Mouse (Mus musculus): ENCODE data around the gene Mtcl1. TPM values are rescaled to one million over a fixed set of nuclear protein-coding genes. Genes with fewer than 3 reads are reported as not detected.

Gene Mtcl1
- polyA plus RNA-seq, 1 experiment from 2014 or later, result 14.3 TPM

DNA sequence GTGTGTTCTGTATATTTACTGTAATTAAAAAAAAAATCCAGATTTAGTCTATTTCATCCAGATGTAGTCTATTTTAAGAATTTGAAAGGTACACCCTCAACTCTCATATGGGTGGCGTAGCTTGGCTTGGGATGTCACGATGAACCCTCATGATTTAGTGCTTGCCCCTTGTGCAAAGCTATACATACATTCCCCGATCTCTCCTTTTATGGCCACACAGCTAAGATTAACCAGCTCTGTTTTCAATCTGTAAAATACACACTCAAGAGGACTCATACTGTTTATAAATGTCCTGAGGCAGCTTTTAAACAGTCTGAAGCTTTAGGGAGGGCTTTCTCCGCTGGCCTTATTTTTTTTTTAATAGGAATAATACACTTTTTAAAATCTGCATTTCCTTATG, 49.8 kb downstream of the Mtcl1 start:
- no peak overlapping the region for H3K9ac ChIP-seq
- no peak overlapping the region for H3K27ac ChIP-seq (ENCODE audit: low read depth)
- 0 out of 2 replicates have a peak, but pooled peaks cover 5% of the 10 kb centered on the region for H3K36me3 ChIP-seq (ENCODE audit: insufficient read depth)
- DNase-seq, result no peak
- no peaks in the 10 kb centered on the region; the same call in 1 of the 2 replicates for H3K9me3 ChIP-seq (ENCODE audit: low read depth, low read length)
- H3K27me3 ChIP-seq (ENCODE audit: insufficient read depth, low read length), result no peaks in the 10 kb centered on the region
- ATAC-seq (ENCODE audit: insufficient read depth), result no peak
- WGBS, result 65% methylated on average over 4 of the region's 4 CpGs
- H3K4me1 ChIP-seq (ENCODE audit: insufficient read depth), result peaks cover 11% of the 10 kb centered on the region
- no peak for TF ChIP-seq CTCF (IDR thresholded peaks at IDR 0.05; ENCODE audit: low read depth)
- H3K4me3 ChIP-seq (ENCODE audit: low read depth, low read length), result no peak overlapping the region
- no peak overlapping the region for H3K4me2 ChIP-seq

DNA sequence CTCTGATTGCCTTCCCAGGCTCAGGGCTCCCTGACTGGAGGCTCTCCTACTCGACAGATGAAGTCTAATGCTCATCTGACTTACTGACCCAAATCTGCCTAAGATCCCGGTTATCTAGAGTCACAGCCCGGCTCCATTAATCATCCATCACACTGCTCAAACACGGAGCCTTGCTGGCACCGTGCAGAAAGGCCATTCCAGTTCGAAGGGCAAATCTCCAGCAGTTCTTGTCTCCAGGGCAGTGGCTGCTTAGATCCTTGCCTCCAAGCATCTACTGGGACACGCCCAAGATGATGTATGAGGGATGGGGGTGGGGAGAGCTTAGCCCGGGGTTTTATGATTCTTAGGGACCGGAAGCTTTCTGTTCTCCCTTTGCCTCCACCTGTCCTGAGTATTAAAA, 55.0 kb downstream of the Mtcl1 start:
- no peaks in the 10 kb centered on the region; the same call in 1 of the 2 replicates for H3K9me3 ChIP-seq (ENCODE audit: low read depth, low read length)
- H3K36me3 ChIP-seq (ENCODE audit: insufficient read depth), result 0 out of 2 replicates have a peak, but pooled peaks cover 5% of the 10 kb centered on the region
- no peak overlapping the region for H3K27ac ChIP-seq (ENCODE audit: low read depth)
- DNase-seq, result no peak
- no peak overlapping the region for H3K9ac ChIP-seq
- no peak; the same call in 1 of the 2 replicates for ATAC-seq (ENCODE audit: insufficient read depth)
- no peak for TF ChIP-seq CTCF (IDR thresholded peaks at IDR 0.05; ENCODE audit: low read depth)
- H3K4me1 ChIP-seq (ENCODE audit: insufficient read depth), result no peaks in the 10 kb centered on the region
- 10% methylated on average over 9 of the region's 9 CpGs for WGBS
- no peak overlapping the region for H3K4me3 ChIP-seq (ENCODE audit: low read depth, low read length)
- H3K4me2 ChIP-seq, result no peak overlapping the region
- no peaks in the 10 kb centered on the region for H3K27me3 ChIP-seq (ENCODE audit: insufficient read depth, low read length)

DNA sequence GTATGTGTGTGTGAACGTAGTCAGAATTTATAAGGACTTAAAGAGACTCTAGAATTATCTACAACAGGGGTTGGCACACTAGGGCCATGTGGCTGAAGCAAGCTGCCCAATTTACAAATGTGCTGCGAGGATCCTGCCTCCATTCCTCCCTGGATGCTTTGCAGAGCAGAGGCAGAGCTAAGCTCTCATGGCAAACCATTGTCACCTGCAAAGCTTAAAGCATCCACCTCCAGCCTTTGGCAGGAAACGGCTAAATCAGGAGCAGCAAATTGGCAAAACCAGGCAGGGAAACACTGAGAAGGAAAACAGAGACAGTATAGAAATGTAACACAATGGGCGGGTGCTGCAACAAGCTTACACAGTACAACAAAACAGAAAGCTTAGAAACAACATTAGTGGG, 61.2 kb downstream of the Mtcl1 start:
- Histone ChIP-seq H3K36me3 (ENCODE audit: insufficient read depth) (peaks cover 6% of the 10 kb centered on the region; the same call in 1 of the 2 replicates), H3K4me2 (no peak overlapping the region), H3K27me3 (ENCODE audit: insufficient read depth, low read length) (no peaks in the 10 kb centered on the region), H3K27ac (ENCODE audit: low read depth) (no peak overlapping the region), H3K4me1 (ENCODE audit: insufficient read depth) (no peaks in the 10 kb centered on the region), H3K9me3 (ENCODE audit: low read depth, low read length) (no peaks in the 10 kb centered on the region), H3K9ac (no peak overlapping the region), H3K4me3 (ENCODE audit: low read depth, low read length) (no peak overlapping the region)
- 78% methylated on average over 4 of the region's 4 CpGs for WGBS
- TF ChIP-seq CTCF (IDR thresholded peaks at IDR 0.05; ENCODE audit: low read depth), result no peak
- ATAC-seq (ENCODE audit: insufficient read depth) (no peak), DNase-seq (no peak)

DNA sequence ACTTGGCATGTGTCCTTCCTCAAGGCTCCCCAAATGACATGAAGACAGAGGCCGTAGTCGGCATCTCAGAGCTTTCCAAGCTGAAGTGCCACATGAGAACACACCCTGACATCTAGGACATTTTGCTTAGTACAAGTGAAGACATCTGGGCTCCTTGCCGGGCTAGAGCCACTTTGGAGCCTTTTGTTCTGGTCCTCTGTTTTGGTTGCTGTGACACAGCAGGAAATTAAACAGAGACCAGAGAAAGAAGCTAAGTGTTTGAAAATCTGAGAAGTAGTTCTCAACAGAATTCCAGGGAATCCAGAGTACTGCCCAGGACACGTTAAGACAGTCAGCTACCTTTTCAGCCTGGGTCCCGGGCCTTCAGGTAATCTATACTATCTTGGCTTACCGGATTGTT, 68.2 kb downstream of the Mtcl1 start:
- Histone ChIP-seq H3K36me3 (ENCODE audit: insufficient read depth) (peaks cover 11% of the 10 kb centered on the region; the same call in 1 of the 2 replicates), H3K27ac (ENCODE audit: low read depth) (peak overlapping the region; percentile 46; the same call in 1 of the 2 replicates), H3K4me2 (no peak overlapping the region), H3K4me3 (ENCODE audit: low read depth, low read length) (no peak overlapping the region), H3K9me3 (ENCODE audit: low read depth, low read length) (no peaks in the 10 kb centered on the region), H3K9ac (no peak overlapping the region), H3K27me3 (ENCODE audit: insufficient read depth, low read length) (no peaks in the 10 kb centered on the region), H3K4me1 (ENCODE audit: insufficient read depth) (no peaks in the 10 kb centered on the region)
- TF ChIP-seq CTCF (IDR thresholded peaks at IDR 0.05; ENCODE audit: low read depth), result no peak
- WGBS, result 63% methylated on average over 6 of the region's 6 CpGs
- no peak for ATAC-seq (ENCODE audit: insufficient read depth)
- no peak for DNase-seq

DNA sequence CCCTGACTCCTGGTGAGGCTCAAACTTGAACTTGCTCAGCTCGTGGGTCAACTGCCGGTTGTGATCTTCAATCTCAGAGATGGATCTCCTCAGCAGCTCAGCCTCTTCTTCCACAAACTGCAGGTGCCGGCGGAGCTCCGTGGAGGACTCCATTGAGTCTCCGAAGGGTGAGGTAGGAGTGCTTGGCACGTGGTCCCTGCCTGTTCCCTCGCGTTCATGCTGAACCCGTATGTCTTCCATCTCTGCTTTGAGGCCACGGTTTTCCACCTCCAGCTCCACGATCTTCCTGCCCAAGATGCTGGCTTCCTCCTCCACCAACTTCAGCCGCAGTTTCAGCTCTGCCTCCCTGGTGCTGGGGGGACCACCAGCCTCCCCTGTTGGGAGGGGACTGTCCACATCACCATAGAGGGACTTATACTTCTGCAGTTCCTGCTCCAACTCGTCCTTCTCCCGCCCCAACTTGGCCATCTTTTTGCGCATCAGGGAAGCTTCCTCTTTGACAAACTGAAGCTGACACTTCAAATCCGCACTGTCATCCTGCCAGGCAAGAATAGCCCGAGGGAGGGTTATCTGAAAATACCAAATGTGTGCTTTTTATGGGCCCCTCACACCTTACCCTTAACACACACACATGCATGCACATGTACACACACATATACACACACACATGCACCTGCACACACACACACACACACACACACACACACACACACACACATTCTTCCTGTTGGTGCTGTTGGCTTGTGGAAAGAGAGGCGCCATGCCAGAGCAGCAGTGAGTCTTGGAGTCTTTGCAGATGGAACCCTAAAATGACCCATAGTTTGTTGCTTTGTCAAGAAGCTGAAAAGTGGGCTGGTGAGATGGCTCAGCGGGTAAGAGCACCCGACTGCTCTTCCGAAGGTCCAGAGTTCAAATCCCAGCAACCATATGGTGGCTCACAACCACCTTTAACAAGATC, 69.4 kb downstream of the Mtcl1 start:
- H3K27ac ChIP-seq (ENCODE audit: low read depth), result no peak overlapping the region
- H3K27me3 ChIP-seq (ENCODE audit: insufficient read depth, low read length), result no peaks in the 10 kb centered on the region
- no peak overlapping the region for H3K4me3 ChIP-seq (ENCODE audit: low read depth, low read length)
- no peak for DNase-seq
- WGBS, result 92% methylated on average over 22 of the region's 22 CpGs
- no peak for TF ChIP-seq CTCF (IDR thresholded peaks at IDR 0.05; ENCODE audit: low read depth)
- peaks cover 11% of the 10 kb centered on the region; the same call in 1 of the 2 replicates for H3K36me3 ChIP-seq (ENCODE audit: insufficient read depth)
- no peak overlapping the region for H3K4me2 ChIP-seq
- no peaks in the 10 kb centered on the region for H3K9me3 ChIP-seq (ENCODE audit: low read depth, low read length)
- H3K4me1 ChIP-seq (ENCODE audit: insufficient read depth), result 0 out of 2 replicates have a peak, but pooled peaks cover 3% of the 10 kb centered on the region
- no peak overlapping the region for H3K9ac ChIP-seq
- no peak for ATAC-seq (ENCODE audit: insufficient read depth)

DNA sequence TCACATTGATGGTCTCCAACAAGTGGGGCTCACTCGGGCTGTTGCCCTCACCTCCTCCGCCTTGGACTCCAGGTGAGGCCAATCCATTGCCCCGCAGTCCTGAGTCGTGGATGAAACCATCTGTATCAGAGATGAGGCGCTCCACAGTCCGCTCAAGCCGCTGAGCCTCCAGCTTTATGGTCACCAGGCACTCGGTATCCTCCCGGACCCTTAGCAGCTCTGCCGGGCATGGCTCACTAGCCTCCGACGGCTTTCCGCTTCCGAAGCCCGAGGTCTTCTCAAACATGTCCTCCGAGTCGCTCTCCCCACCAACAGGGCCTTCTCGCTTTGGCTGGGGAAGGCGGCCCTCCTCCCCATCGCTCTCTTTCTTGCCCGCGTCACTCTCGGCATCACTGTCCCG, 70.2 kb downstream of the Mtcl1 start:
- no peak for TF ChIP-seq CTCF (IDR thresholded peaks at IDR 0.05; ENCODE audit: low read depth)
- Histone ChIP-seq H3K9me3 (ENCODE audit: low read depth, low read length) (no peaks in the 10 kb centered on the region), H3K4me2 (no peak overlapping the region), H3K4me1 (ENCODE audit: insufficient read depth) (peaks cover 8% of the 10 kb centered on the region; the same call in 1 of the 2 replicates), H3K27ac (ENCODE audit: low read depth) (no peak overlapping the region), H3K27me3 (ENCODE audit: insufficient read depth, low read length) (no peaks in the 10 kb centered on the region), H3K9ac (no peak overlapping the region), H3K36me3 (ENCODE audit: insufficient read depth) (peaks cover 9% of the 10 kb centered on the region; the same call in 1 of the 2 replicates), H3K4me3 (ENCODE audit: low read depth, low read length) (no peak overlapping the region)
- 95% methylated on average over 24 of the region's 24 CpGs for WGBS
- ATAC-seq (ENCODE audit: insufficient read depth) (no peak), DNase-seq (no peak)

DNA sequence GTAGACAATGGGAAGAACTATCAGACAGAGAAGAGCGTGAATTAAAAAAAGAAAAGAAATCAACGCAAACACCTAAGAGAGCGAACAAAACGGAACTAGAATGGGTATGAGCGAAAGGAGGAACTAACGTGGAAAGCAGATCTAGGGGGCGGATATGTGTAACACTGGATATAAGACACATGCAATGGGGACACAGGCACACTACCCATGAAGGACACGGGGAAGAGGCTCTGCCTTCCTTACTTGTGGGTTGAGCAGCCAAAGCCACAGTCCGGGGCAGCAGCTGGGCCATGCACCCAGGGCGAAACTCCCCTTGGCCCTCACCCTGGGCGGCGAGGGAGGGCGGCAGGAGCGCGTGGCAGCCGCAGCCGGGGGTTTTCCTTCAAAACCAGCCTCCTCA, 71.4 kb downstream of the Mtcl1 start:
- Histone ChIP-seq H3K4me1 (ENCODE audit: insufficient read depth) (peaks cover 9% of the 10 kb centered on the region; the same call in 1 of the 2 replicates), H3K27ac (ENCODE audit: low read depth) (no peak overlapping the region), H3K9me3 (ENCODE audit: low read depth, low read length) (no peaks in the 10 kb centered on the region), H3K27me3 (ENCODE audit: insufficient read depth, low read length) (no peaks in the 10 kb centered on the region), H3K4me2 (no peak overlapping the region), H3K36me3 (ENCODE audit: insufficient read depth) (0 out of 2 replicates have a peak, but pooled peaks cover 5% of the 10 kb centered on the region), H3K9ac (no peak overlapping the region), H3K4me3 (ENCODE audit: low read depth, low read length) (no peak overlapping the region)
- ATAC-seq (ENCODE audit: insufficient read depth) (no peak), DNase-seq (no peak)
- no peak for TF ChIP-seq CTCF (IDR thresholded peaks at IDR 0.05; ENCODE audit: low read depth)
- WGBS, result 91% methylated on average over 17 of the region's 17 CpGs

Data from lung, embryonic 14.5 days (tissue).